Mouse (Mus musculus) ES-Bruce4 (cell line): ENCODE measurements around the gene Ngrn.

ENCODE experiments used
- CTCF ChIP-seq: IDR thresholded peaks from one replicate; pipeline ENCODE4 v1.8.1; 2011; ENCODE audit warnings: low read depth, low read length
- EP300 ChIP-seq: IDR thresholded peaks from 2 replicates; pipeline ENCODE4 v1.6.1; 2011; ENCODE audit warnings: low read depth, low read length; ENCODE audit not compliant: insufficient read depth
- POLR2A ChIP-seq: IDR thresholded peaks from one replicate; pipeline ENCODE4 v1.8.1; 2011; ENCODE audit warnings: low read length; ENCODE audit not compliant: insufficient read depth

- TF ChIP-seq POLR2A = no peak
- no peak for TF ChIP-seq CTCF
- no peak for TF ChIP-seq EP300
Observed at GRCm38 (mm10) chr7:80280032-80280431, 19.0 kb downstream of the Ngrn start.
